Mouse (Mus musculus) liver, postnatal 0 days (tissue): ENCODE results near the gene Nsun7. TPM values are rescaled to one million over a fixed set of nuclear protein-coding genes. Genes with fewer than 3 reads are reported as not detected.
A peak's percentile ranks its signal among the peaks of the same experiment; 100 is the strongest.

ENCODE experiments used
- ATAC-seq: fragments of 200-750 bp; cut with Nextera tagmentation; 2 replicates; pipeline ENCODE4 v1.8.0; 2017; ENCODE audit warnings: mild to moderate bottlenecking, moderate library complexity
- DNase-seq: peaks from one replicate; pipeline ENCODE4 v3.0.0-alpha.2; 2016
- H3K27ac ChIP-seq: fragments of 300-500 bp; sonication (generic); 2 replicates; pipeline ENCODE4 v1.5.1; 2014; ENCODE audit warnings: antibody characterized with exemption, moderate library complexity, mild to moderate bottlenecking, low read depth
- H3K27me3 ChIP-seq: fragments of 300-500 bp; sonication (generic); 2 replicates; pipeline ENCODE4 v1.6.1; 2014; ENCODE audit warnings: low read length, control low read depth, mixed read lengths; ENCODE audit not compliant: insufficient read depth
- H3K36me3 ChIP-seq: fragments of 300-500 bp; sonication (generic); replicated peaks from 2 replicates; pipeline ENCODE4 v1.6.1; 2014; ENCODE audit warnings: mild to moderate bottlenecking, control low read depth, low read length, moderate library complexity, mixed read lengths; ENCODE audit not compliant: insufficient read depth
- H3K4me1 ChIP-seq: fragments of 300-500 bp; sonication (generic); 2 replicates; pipeline ENCODE4 v1.6.1; 2014; ENCODE audit warnings: antibody characterized with exemption, mild to moderate bottlenecking, control low read depth; ENCODE audit not compliant: insufficient read depth
- H3K4me2 ChIP-seq: fragments of 300-500 bp; sonication (generic); 2 replicates; pipeline ENCODE4 v1.6.1; 2014; ENCODE audit warnings: low read depth, mild to moderate bottlenecking, low read length, moderate library complexity, mixed read lengths
- H3K4me3 ChIP-seq: fragments of 300-500 bp; sonication (generic); 2 replicates; pipeline ENCODE4 v1.5.1; 2014; ENCODE audit warnings: low read depth, low read length
- H3K9ac ChIP-seq: fragments of 300-500 bp; sonication (generic); replicated peaks from 2 replicates; pipeline ENCODE4 v1.6.1; 2014; ENCODE audit warnings: mild to moderate bottlenecking, moderate library complexity
- H3K9me3 ChIP-seq: fragments of 300-500 bp; sonication (generic); 2 replicates; pipeline ENCODE4 v1.6.1; 2016; ENCODE audit warnings: mild to moderate bottlenecking, control low read depth, low read length, mixed read lengths
- CTCF ChIP-seq: sonication (generic); IDR thresholded peaks from 2 replicates; pipeline ENCODE4 v1.5.1; 2016; ENCODE audit warnings: antibody characterized with exemption, low read depth
- EP300 ChIP-seq: IDR thresholded peaks from 2 replicates; pipeline ENCODE4 v1.6.1; 2016; ENCODE audit warnings: antibody characterized with exemption, low read depth, mild to moderate bottlenecking
- WGBS: fragments of 180-500 bp; shearing (Covaris S2); extraction: QIAGEN DNeasy Blood & Tissue Kit; methylation state at CpG from one replicate; pipeline ENCODE4 v1.1.7; 2014; ENCODE audit not compliant: insufficient replicate concordance; 5-methylcytosine and 5-hydroxymethylcytosine counted together
- polyA plus RNA-seq: library from polyadenylated mRNA; unstranded; fragments of >200 nt; fragmentation: Nextera tagmentation; extraction: Ambion mirVana; gene quantifications from 2 replicates; pipeline ENCODE4 v1.2.1, GENCODE M21; 2015

Gene Nsun7
- polyA plus RNA-seq, 1 experiment from 2014 or later, result 0.07 TPM

- Histone ChIP-seq H3K4me2 (peak overlapping the region; percentile 56), H3K27ac (no peak overlapping the region), H3K27me3 (no peaks in the 10 kb centered on the region), H3K4me3 (peak overlapping the region; percentile 7; the same call in 1 of the 2 replicates), H3K4me1 (peaks cover 6% of the 10 kb centered on the region; the same call in 1 of the 2 replicates), H3K36me3 (no peaks in the 10 kb centered on the region), H3K9ac (no peak overlapping the region), H3K9me3 (no peaks in the 10 kb centered on the region)
- DNase-seq (peak; percentile 43), ATAC-seq (peak; percentile 27; the same call in 1 of the 2 replicates)
- TF ChIP-seq CTCF (no peak), EP300 (no peak)
- WGBS, result 7% methylated on average over 37 of the region's 38 CpGs
Measured at GRCm38 (mm10) chr5:66337025-66337968, 77.6 kb downstream of the Nsun7 start.

GRCm38 (mm10) chr5:66337969-66338345 is 78.3 kb downstream of the Nsun7 start:
- peak overlapping the region; percentile 56 for H3K4me2 ChIP-seq
- H3K27ac ChIP-seq, result no peak overlapping the region
- no peaks in the 10 kb centered on the region for H3K9me3 ChIP-seq
- H3K4me1 ChIP-seq, result peaks cover 6% of the 10 kb centered on the region; the same call in 1 of the 2 replicates
- no peak overlapping the region for H3K4me3 ChIP-seq
- ATAC-seq (no peak), DNase-seq (no peak)
- 41% methylated on average over 6 of the region's 6 CpGs for WGBS
- H3K27me3 ChIP-seq, result no peaks in the 10 kb centered on the region
- H3K36me3 ChIP-seq, result no peaks in the 10 kb centered on the region
- no peak overlapping the region; the same call in 1 of the 2 replicates for H3K9ac ChIP-seq
- no peak for TF ChIP-seq CTCF

- peak; percentile 49 for TF ChIP-seq CTCF
- no peak for TF ChIP-seq EP300
- H3K9me3 ChIP-seq, result no peaks in the 10 kb centered on the region
- no peaks in the 10 kb centered on the region for H3K27me3 ChIP-seq
- no peak overlapping the region for H3K4me2 ChIP-seq
- no peak for ATAC-seq
- H3K27ac ChIP-seq, result no peak overlapping the region
- H3K9ac ChIP-seq, result no peak overlapping the region
- H3K36me3 ChIP-seq, result no peaks in the 10 kb centered on the region
- 35% methylated on average over 7 of the region's 7 CpGs for WGBS
- DNase-seq, result peak; percentile 27
- H3K4me1 ChIP-seq, result peaks cover 6% of the 10 kb centered on the region; the same call in 1 of the 2 replicates
- H3K4me3 ChIP-seq, result no peak overlapping the region
Measured at GRCm38 (mm10) chr5:66338583-66338982, 78.9 kb downstream of the Nsun7 start.

- TF ChIP-seq CTCF (no peak), EP300 (no peak)
- Histone ChIP-seq H3K4me1 (peaks cover 6% of the 10 kb centered on the region; the same call in 1 of the 2 replicates), H3K4me2 (no peak overlapping the region), H3K36me3 (no peaks in the 10 kb centered on the region), H3K4me3 (no peak overlapping the region), H3K27me3 (no peaks in the 10 kb centered on the region), H3K9ac (no peak overlapping the region), H3K9me3 (no peaks in the 10 kb centered on the region), H3K27ac (no peak overlapping the region)
- 75% methylated on average over 17 of the region's 17 CpGs for WGBS
- DNase-seq, result no peak
- ATAC-seq, result no peak
Measured at GRCm38 (mm10) chr5:66340356-66341102, 80.8 kb downstream of the Nsun7 start.

- DNase-seq (no peak), ATAC-seq (no peak; the same call in 1 of the 2 replicates)
- Histone ChIP-seq H3K4me3 (no peak overlapping the region), H3K4me1 (peaks cover 9% of the 10 kb centered on the region; the same call in 1 of the 2 replicates), H3K36me3 (no peaks in the 10 kb centered on the region), H3K9me3 (no peaks in the 10 kb centered on the region), H3K27me3 (no peaks in the 10 kb centered on the region), H3K4me2 (no peak overlapping the region), H3K27ac (peak overlapping the region; percentile 34; the same call in 1 of the 2 replicates), H3K9ac (no peak overlapping the region)
- 47% methylated on average over 10 of the region's 10 CpGs for WGBS
- TF ChIP-seq CTCF (no peak), EP300 (no peak)
Measured at GRCm38 (mm10) chr5:66341848-66342247, 82.2 kb downstream of the Nsun7 start.

GRCm38 (mm10) chr5:66342285-66342684 is 82.6 kb downstream of the Nsun7 start:
- no peak for TF ChIP-seq EP300
- no peak for TF ChIP-seq CTCF
- Histone ChIP-seq H3K27ac (peak overlapping the region; percentile 34; the same call in 1 of the 2 replicates), H3K36me3 (no peaks in the 10 kb centered on the region), H3K4me1 (peaks cover 6% of the 10 kb centered on the region; the same call in 1 of the 2 replicates), H3K9ac (no peak overlapping the region), H3K4me3 (no peak overlapping the region), H3K4me2 (no peak overlapping the region), H3K9me3 (no peaks in the 10 kb centered on the region), H3K27me3 (no peaks in the 10 kb centered on the region)
- WGBS, result 73% methylated on average over 9 of the region's 9 CpGs
- ATAC-seq (no peak), DNase-seq (no peak)
